Mouse (Mus musculus) layer of hippocampus, adult 9-10 months (tissue): ENCODE data around the gene Mad2l1.

ENCODE experiments used
- DNase-seq: peaks from one replicate; pipeline ENCODE4 v3.0.0; 2022; ENCODE audit warnings: low spot score

Mad2l1 gene

DNA sequence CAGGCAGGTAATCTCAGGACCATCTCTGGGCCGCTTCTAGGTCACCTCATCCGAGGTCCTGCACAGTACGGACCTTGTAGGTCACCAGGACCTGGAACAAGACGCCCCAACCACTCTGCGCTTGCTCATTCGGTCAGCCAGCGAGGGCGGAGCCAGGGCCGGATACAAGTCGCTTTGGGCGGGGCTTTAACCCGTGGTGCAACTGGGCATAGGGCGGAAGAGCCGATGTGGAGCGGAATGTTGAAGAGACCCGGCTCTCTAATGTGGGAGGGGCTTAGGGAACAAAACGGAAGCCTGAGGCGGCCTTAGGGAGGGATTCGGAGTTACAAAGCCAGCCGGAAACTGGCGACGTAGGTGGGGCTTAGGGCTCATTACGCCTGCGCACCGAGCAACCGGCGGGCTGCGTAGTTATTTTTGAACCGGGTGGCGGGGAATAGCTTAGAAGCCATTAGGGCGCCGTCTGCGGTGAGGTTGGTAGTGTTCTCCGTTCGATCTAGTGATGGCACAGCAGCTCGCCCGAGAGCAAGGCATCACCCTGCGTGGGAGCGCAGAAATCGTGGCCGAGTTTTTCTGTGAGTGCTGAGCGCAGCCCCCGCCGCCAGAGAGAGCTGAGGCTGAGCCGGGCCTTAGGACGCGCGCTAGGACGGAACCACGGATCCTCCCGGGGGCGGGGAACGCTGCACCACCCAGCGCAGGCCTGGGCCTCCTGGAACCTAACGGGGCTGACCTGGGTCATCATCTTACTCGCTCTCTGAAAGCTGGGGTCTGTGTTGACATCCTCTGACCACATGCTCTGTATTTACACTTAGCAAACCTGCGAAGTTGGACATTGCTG lies at the start of gene Mad2l1:
Gene Mad2l1, plus strand, starts transcription at position 363 of the 835 bp plus-strand sequence.
- peak; percentile 89 for DNase-seq

DNA sequence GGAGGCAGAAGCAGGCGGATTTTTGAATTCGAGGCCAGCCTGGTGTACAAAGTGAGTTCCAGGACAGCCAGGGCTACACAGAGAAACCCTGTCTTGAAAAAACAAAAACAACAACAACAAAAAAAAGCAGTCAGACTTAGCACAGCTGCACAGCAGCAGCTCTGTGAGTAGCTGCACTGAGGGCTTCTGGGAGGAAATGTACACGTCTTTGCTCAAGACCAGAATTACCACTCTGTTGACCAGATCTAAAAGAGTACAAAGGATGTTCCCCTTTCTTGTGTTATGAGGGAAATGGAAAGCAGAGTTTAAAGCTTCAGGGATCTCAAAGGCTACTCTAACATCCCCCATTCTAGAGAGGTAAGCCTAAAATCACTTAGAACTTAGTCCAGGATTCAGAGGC lies 41.5 kb upstream of the Mad2l1 start:
- no peak for DNase-seq

DNA sequence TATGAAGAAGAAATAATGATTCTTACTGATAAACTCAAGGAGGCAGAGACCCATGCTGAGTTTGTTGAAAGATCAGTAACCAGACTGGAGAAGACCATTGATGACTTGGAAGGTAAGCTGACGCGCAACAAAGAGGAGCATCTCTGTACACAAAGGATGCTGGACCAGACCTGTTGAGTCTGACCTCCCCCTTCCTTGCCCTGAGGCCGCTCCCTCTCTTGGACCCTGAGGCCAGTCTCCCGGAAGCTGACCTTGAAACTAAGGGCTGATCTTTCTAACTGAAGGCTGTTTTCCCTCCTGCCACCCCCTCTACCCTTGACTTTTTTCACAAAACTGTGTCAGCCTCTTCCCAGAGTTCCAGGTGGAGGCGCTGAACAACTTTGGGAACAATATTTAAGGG lies 18.8 kb upstream of the Mad2l1 start:
- no peak for DNase-seq

DNA sequence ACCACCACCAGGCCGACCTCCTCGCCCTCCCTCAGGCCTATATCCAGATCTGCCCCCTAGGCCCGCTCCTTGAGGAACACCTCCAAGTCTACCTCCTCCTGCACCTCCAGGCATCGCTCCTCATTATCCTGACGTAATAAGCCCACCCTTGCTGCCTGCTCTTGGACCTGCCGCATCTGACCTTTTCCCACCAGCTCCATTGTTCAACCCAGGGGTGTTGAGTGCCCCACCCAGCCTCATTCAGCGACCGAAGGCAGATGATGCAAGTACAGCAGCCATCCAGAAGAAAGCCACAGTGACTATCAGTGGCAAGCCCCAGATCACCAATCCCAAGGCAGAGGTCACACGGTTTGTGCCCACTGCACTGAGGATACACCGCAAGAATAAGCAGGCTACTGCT lies 6.8 kb upstream of the Mad2l1 start:
- DNase-seq, result no peak

DNA sequence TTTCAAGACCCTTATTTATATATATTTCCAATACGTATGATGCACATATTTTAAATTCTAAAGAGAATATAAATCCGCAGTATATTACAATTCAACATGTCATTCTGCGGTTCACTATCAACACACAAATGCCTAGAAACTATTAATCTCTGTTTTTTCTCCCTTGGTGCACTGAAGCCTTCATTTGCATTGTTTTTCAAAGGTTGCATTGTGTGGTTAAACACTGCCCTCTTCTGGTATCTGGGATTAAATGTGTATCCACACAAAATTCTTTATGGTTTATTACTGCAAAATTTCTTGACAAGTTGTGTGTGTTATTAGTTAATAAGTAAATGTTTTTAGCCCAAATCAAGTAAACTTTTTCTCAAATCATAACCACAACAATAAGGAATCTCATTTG lies 1.9 kb upstream of the Mad2l1 start:
- DNase-seq, result peak; percentile 26

DNA sequence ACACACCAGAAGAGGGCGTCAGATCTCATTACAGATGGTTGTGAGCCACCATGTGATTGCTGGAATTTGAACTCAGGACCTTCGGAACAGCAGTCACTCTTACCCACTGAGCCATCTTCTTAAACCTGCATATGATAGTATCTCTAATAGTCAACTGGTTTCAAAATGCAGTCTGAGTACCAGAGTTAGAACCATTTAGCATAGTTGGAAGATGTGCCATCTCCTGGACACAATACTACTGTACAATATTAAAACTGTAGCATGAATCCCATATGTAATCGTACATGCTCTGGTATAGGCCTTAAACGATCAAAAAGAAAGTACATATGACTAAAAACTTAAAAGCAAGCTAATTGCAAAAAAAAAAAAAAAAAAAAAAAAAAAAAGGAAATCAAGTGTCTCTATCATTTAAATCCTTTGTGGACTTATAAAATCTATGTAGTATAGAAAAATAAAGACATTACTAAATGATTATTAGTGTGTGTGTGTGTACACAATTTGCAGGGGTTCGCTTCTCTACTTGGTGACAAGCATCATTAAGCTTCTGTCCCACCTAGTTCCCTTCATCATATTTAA lies 736 bp upstream of the Mad2l1 start:
- DNase-seq, result no peak

DNA sequence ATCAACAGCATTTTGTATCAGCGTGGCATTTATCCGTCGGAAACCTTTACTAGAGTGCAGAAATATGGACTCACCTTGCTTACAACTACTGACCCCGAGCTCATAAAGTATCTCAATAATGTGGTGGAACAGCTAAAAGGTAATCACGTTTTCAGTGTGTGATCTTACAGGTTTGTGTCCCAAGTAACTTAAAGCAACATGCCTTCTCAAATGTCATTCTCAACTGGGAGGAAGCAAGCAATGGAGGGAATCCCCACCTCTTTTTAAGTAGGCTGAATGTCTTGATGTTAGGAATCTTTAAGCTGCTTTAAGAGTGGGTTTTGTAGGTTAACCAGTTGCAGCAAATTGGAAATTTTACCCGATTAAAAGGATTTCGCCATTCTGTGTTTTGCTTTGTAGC lies 776 bp downstream of the Mad2l1 start:
- DNase-seq, result no peak

DNA sequence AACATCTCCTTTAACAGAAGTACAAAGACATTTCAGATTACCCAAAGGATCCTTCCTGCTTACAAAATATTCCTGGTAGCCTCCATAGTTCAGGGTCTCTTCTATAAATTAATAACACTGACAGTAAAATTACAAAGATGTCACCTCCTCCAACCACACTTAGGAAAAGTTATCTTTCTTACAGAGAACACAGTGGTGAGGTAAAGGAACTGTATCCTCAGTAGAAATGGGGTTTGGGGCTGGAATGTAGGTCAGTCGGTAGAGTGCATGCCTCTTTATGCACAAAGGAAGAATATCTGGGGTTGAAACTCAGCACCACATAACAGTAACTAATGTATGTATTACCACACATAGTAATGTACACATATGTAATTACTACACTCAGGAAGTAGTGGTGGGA lies 24.8 kb downstream of the Mad2l1 start, which contains the start of gene Vmn1r32:
Gene Vmn1r32, minus strand, starts transcription at position 101 of the 400 bp plus-strand sequence.
- DNase-seq, result no peak

DNA sequence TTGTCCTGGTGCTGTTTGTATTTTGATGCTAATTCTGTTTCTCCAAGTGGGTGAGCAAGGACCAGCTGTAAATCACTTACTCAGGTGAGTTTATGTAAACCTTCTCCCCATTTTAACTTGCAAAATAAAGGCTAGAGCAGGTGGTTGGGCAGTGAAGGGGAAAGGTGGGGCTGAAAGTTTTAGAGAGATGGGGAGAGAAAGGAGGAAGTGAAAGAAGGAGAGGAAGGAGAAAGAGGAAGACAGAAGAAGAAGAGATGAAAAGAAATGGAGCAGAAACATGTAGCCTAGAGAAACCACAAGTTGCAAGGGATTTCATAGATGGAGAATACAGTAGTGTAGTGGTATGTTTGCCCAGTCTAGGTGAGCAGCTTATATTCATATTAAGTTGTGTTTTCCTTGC lies 60.6 kb downstream of the Mad2l1 start:
- no peak for DNase-seq
